Mouse (Mus musculus): ENCODE measurements at regions not wholly inside any gene's neighbourhood (a gene's known extent, or its start where the extent isn't known, plus 50 kb on each side); places are given as distances from the start of the nearest gene placed in this dataset.

DNA sequence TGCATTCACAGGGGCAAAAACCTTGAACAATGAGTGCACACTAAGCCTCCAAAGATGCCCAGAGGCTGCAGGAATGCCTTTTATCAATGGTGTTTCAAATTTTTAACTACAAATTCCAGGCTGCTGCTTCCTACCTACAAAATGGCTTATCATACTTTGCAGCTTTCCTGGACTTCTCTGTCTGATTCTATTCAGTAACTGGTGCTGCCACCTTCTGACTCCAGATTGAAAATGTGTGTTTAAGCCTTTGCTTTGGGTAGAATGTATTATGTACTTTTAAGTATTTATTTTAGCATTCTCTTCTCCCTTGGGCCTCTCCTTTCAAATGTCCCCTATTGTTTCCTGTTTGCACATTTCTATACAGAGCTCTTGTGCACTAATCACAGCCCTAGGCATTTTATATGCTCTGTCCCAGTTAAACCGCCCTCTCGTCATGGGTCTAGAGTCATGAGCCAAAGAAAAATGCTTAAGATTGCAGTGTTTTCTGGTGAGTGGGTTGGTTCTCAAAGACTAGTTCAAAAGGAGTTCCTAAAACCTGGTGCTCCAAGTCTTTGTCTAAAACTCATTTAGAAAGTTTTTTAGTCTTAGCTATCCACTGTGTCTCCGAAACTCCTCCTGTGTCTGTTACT lies 472.3 kb upstream of the Dpp10 start:
- DNase-seq (ENCODE audit: low spot score) (peak; percentile 7), ATAC-seq (ENCODE audit: low FRiP score, low read depth) (no peak)
- no peaks in the 10 kb centered on the region for H3K9me3 ChIP-seq (ENCODE audit: control insufficient read depth, low read length)
- no peak overlapping the region for H3K9ac ChIP-seq (ENCODE audit: low read depth, low read length, severe bottlenecking)
- H3K4me1 ChIP-seq (ENCODE audit: control insufficient read depth, insufficient read depth, low read length) = no peaks in the 10 kb centered on the region
- TF ChIP-seq POLR2A (IDR thresholded peaks at IDR 0.05; ENCODE audit: borderline replicate concordance, extremely low read depth, insufficient read depth, insufficient read length) = no peak
- no peak overlapping the region for H3K4me3 ChIP-seq (replicated peaks; ENCODE audit: low read length)
- H3K27ac ChIP-seq (replicated peaks; ENCODE audit: low read depth, low read length) = no peak overlapping the region
- no peaks in the 10 kb centered on the region for H3K36me3 ChIP-seq (ENCODE audit: control insufficient read depth, insufficient read depth, low read length)
- no peaks in the 10 kb centered on the region for H3K27me3 ChIP-seq (ENCODE audit: control insufficient read depth, insufficient read depth, low read length)
- no peak overlapping the region for H3K4me2 ChIP-seq (replicated peaks; ENCODE audit: low read depth, low read length, severe bottlenecking)
- WGBS = 83% methylated on average over 3 of the region's 3 CpGs

GRCm38 (mm10) chr1:124510492-124510891 lies 465.1 kb upstream of the Dpp10 start:
- H3K27me3 ChIP-seq (ENCODE audit: control insufficient read depth, insufficient read depth, low read length) = no peaks in the 10 kb centered on the region
- no peak overlapping the region for H3K4me2 ChIP-seq (replicated peaks; ENCODE audit: low read depth, low read length, severe bottlenecking)
- 78% methylated on average over 7 of the region's 7 CpGs for WGBS
- no peak for TF ChIP-seq POLR2A (IDR thresholded peaks at IDR 0.05; ENCODE audit: borderline replicate concordance, extremely low read depth, insufficient read depth, insufficient read length)
- DNase-seq (ENCODE audit: low spot score) (no peak), ATAC-seq (ENCODE audit: low FRiP score, low read depth) (no peak)
- H3K9me3 ChIP-seq (ENCODE audit: control insufficient read depth, low read length) = no peaks in the 10 kb centered on the region
- H3K4me1 ChIP-seq (ENCODE audit: control insufficient read depth, insufficient read depth, low read length) = no peaks in the 10 kb centered on the region
- H3K27ac ChIP-seq (replicated peaks; ENCODE audit: low read depth, low read length) = no peak overlapping the region
- H3K4me3 ChIP-seq (replicated peaks; ENCODE audit: low read length) = no peak overlapping the region
- no peaks in the 10 kb centered on the region for H3K36me3 ChIP-seq (ENCODE audit: control insufficient read depth, insufficient read depth, low read length)
- no peak overlapping the region for H3K9ac ChIP-seq (ENCODE audit: low read depth, low read length, severe bottlenecking)

DNA sequence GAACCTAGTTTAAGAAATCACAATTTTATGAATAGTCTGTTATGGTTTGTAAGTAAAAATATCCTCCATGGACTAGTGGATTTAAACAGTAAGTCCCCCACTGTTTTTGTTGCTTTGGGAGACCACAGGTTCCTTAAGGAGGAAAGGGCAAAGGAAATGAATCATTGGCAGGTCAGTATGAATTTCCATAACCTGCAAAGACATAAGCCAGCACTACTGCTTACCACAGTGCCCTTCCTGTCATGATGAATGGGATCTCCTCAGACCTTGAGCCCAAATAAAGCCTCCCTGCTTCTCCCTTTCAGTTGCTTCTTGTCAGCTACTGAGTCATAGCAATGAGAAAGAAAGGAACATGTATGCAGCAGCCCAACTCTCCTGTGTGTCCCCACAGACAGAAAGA lies 443.1 kb upstream of the Dpp10 start:
- no peak overlapping the region for H3K27ac ChIP-seq (replicated peaks; ENCODE audit: low read depth, low read length)
- no peaks in the 10 kb centered on the region for H3K27me3 ChIP-seq (ENCODE audit: control insufficient read depth, insufficient read depth, low read length)
- no peak overlapping the region for H3K4me3 ChIP-seq (replicated peaks; ENCODE audit: low read length)
- no peaks in the 10 kb centered on the region for H3K36me3 ChIP-seq (ENCODE audit: control insufficient read depth, insufficient read depth, low read length)
- H3K9me3 ChIP-seq (ENCODE audit: control insufficient read depth, low read length) = no peaks in the 10 kb centered on the region
- DNase-seq (ENCODE audit: low spot score) (no peak), ATAC-seq (ENCODE audit: low FRiP score, low read depth) (no peak)
- H3K4me1 ChIP-seq (ENCODE audit: control insufficient read depth, insufficient read depth, low read length) = no peaks in the 10 kb centered on the region
- TF ChIP-seq POLR2A (IDR thresholded peaks at IDR 0.05; ENCODE audit: borderline replicate concordance, extremely low read depth, insufficient read depth, insufficient read length) = no peak
- no peak overlapping the region for H3K4me2 ChIP-seq (replicated peaks; ENCODE audit: low read depth, low read length, severe bottlenecking)
- no peak overlapping the region for H3K9ac ChIP-seq (ENCODE audit: low read depth, low read length, severe bottlenecking)

DNA sequence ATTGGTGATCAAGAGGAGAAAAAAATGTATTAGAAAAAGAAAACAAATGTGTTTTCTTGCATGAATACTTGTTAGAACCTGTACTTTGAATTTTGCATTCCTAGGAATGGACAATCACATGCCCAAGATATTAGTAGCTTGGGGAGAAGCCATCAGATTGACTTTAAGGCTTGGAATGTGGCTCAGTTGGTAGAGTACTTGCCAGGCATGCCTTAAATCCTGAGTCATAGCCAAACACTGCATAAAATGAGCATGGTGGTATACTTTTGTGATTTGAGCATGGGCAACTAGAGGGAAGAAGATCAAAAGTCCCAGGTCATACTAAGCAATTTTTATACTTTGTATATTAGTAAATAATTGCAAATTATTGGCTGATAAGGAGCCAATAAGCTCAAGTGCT lies 442.6 kb upstream of the Dpp10 start:
- no peaks in the 10 kb centered on the region for H3K27me3 ChIP-seq (ENCODE audit: control insufficient read depth, insufficient read depth, low read length)
- no peak overlapping the region for H3K4me3 ChIP-seq (replicated peaks; ENCODE audit: low read length)
- no peak overlapping the region for H3K27ac ChIP-seq (replicated peaks; ENCODE audit: low read depth, low read length)
- TF ChIP-seq POLR2A (IDR thresholded peaks at IDR 0.05; ENCODE audit: borderline replicate concordance, extremely low read depth, insufficient read depth, insufficient read length) = no peak
- no peak overlapping the region for H3K9ac ChIP-seq (ENCODE audit: low read depth, low read length, severe bottlenecking)
- H3K4me2 ChIP-seq (replicated peaks; ENCODE audit: low read depth, low read length, severe bottlenecking) = no peak overlapping the region
- DNase-seq (ENCODE audit: low spot score) (no peak), ATAC-seq (ENCODE audit: low FRiP score, low read depth) (no peak)
- H3K4me1 ChIP-seq (ENCODE audit: control insufficient read depth, insufficient read depth, low read length) = no peaks in the 10 kb centered on the region
- no peaks in the 10 kb centered on the region for H3K36me3 ChIP-seq (ENCODE audit: control insufficient read depth, insufficient read depth, low read length)
- no peaks in the 10 kb centered on the region for H3K9me3 ChIP-seq (ENCODE audit: control insufficient read depth, low read length)

- no peak for TF ChIP-seq POLR2A (IDR thresholded peaks at IDR 0.05; ENCODE audit: borderline replicate concordance, extremely low read depth, insufficient read depth, insufficient read length)
- H3K36me3 ChIP-seq (ENCODE audit: control insufficient read depth, insufficient read depth, low read length) = no peaks in the 10 kb centered on the region
- no peaks in the 10 kb centered on the region for H3K27me3 ChIP-seq (ENCODE audit: control insufficient read depth, insufficient read depth, low read length)
- H3K4me3 ChIP-seq (replicated peaks; ENCODE audit: low read length) = no peak overlapping the region
- H3K9ac ChIP-seq (ENCODE audit: low read depth, low read length, severe bottlenecking) = no peak overlapping the region
- DNase-seq (ENCODE audit: low spot score) (peak; percentile 25), ATAC-seq (ENCODE audit: low FRiP score, low read depth) (no peak)
- no peaks in the 10 kb centered on the region for H3K4me1 ChIP-seq (ENCODE audit: control insufficient read depth, insufficient read depth, low read length)
- H3K4me2 ChIP-seq (replicated peaks; ENCODE audit: low read depth, low read length, severe bottlenecking) = no peak overlapping the region
- H3K9me3 ChIP-seq (ENCODE audit: control insufficient read depth, low read length) = no peaks in the 10 kb centered on the region
- no peak overlapping the region for H3K27ac ChIP-seq (replicated peaks; ENCODE audit: low read depth, low read length)
- 35% methylated on average over 1 of the region's 1 CpGs for WGBS
Observed at GRCm38 (mm10) chr1:124450128-124450527, 404.8 kb upstream of the Dpp10 start.

DNA sequence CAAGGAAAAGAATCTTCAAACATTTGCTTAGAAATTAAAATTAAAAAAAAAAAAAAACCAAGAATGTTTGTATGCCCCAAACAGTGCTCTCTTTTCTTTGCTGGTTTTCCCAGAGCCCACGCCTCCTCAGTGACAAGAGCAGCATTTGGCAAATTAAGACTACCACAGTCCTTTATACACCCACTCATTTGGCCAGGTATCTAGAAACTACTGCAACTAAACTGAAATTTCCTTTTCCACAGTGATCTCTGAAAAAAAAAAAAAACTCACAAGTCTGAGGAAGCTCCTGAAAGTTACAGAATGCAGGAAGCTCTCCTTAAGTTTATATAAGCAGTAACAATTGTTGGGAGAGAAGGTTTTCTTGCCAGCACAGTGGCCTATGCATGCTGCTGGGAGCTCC lies 394.2 kb upstream of the Dpp10 start:
- no peak for DNase-seq (ENCODE audit: low spot score)
- no peak for TF ChIP-seq POLR2A (IDR thresholded peaks at IDR 0.05; ENCODE audit: borderline replicate concordance, extremely low read depth, insufficient read depth, insufficient read length)
- H3K9me3 ChIP-seq (ENCODE audit: control insufficient read depth, low read length) = no peaks in the 10 kb centered on the region
- no peaks in the 10 kb centered on the region for H3K27me3 ChIP-seq (ENCODE audit: control insufficient read depth, insufficient read depth, low read length)
- H3K4me2 ChIP-seq (replicated peaks; ENCODE audit: low read depth, low read length, severe bottlenecking) = no peak overlapping the region
- H3K4me3 ChIP-seq (replicated peaks; ENCODE audit: low read length) = no peak overlapping the region
- ATAC-seq (ENCODE audit: low FRiP score, low read depth) = no peak
- no peak overlapping the region for H3K27ac ChIP-seq (replicated peaks; ENCODE audit: low read depth, low read length)
- WGBS = 79% methylated on average over 1 of the region's 1 CpGs
- H3K9ac ChIP-seq (ENCODE audit: low read depth, low read length, severe bottlenecking) = no peak overlapping the region
- H3K36me3 ChIP-seq (ENCODE audit: control insufficient read depth, insufficient read depth, low read length) = no peaks in the 10 kb centered on the region
- H3K4me1 ChIP-seq (ENCODE audit: control insufficient read depth, insufficient read depth, low read length) = no peaks in the 10 kb centered on the region
